Mouse (Mus musculus): ENCODE measurements around the gene A530016L24Rik.
A peak's percentile ranks its signal among the peaks of the same experiment; 100 is the strongest.

A530016L24Rik gene

DNA sequence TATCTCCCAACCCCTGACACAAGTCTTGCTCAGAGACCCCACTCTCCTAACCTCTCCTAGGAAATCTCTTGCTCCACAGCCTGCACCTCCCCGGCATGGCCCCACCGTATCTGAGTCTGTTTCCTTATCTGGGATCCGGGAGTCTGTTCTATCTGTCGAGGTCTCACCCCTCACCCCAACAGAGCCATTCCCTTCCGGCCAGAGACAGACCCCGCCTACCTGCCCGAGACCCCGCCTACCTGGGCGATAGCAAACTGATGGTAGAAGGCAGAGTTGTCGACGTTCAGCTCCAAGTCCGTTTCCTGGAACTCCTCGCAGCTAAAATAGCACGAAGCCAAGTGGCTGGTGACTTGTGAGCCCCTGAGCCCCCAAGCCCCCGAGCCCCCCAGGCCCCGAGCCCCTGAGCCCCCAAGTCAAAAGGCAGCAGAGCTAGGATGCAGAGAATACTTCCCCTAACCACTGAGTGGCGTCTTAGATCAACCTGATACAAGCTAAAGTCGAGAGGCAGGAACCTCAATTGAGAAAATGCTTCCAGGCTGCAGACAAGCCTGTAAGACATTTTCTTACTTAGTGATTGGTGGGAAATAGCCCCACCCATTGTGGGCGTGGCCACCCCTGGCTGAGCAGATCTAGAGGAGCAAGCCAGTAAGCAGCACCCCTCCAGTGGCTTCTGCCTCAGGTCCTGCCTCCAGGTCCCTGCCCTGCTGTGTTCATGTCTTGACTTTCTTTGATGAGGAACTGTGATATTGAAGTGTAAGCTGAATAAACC, 13.9 kb downstream of the A530016L24Rik start:
- DNase-seq (ENCODE audit: low spot score), result peak; percentile 61

DNA sequence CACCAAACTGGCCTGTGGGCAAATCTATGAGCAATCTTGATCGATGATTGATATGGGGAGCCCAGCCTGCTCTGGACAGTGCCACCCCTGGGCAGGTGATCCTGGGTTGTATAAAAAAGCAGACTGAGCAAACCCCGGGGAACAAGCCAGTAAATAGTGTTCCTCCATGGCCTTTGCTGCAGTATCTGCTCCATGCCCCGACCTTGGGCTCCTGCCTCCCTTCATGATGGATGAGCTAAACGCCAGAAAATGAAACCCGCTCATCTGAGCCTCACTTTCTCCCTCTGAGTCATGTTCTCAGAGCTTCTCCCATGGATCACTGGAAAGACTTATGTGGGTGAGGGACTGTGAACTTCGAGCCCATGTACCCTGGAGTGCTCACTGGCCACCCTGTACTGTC, 17.0 kb downstream of the A530016L24Rik start:
- DNase-seq (ENCODE audit: low spot score), result no peak

DNA sequence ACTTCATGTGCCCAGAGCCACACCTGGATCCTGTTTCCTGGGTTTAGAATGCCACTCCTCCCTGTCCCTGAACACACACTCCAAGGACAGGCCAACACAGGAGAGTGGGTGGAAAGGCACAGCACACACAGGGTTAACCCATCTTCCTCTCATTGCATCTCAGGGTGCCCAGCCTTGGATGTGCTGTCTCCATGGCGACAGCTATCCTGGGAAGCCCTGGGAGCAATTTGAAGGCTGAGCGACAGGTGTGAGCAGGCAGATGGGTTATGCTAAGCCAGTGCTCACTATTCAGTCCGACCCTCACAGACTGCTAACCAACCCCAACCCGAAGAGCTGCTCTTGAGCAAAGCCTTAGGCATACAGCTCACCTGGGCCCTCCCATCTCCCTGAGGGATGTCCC, 18.0 kb downstream of the A530016L24Rik start:
- DNase-seq (ENCODE audit: low spot score), result no peak

GRCm38 (mm10) chr12:112507984-112508383, 18.7 kb downstream of the A530016L24Rik start:
- no peak for DNase-seq (ENCODE audit: low spot score)

DNA sequence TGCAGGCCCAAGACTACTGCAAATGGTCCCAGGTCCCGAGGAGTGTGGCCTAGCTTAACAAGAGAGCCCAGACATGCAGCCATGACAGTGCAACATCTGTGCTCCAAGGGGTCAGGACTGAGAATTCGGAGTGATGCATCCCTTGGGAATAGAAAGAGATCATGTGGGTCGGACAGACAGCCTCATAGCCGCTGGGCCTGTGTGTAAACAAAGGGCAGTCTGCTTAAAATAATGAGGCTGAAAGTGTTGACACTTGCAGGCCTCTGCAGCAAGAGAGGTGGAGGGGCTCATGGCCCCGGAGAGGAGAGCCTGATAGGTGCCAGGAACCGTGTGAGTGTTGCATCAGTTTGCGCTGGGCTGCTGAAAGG, 21.1 kb downstream of the A530016L24Rik start:
- no peak for DNase-seq (ENCODE audit: low spot score)

GRCm38 (mm10) chr12:112510733-112511372, 21.6 kb downstream of the A530016L24Rik start:
- peak; percentile 51 for DNase-seq (ENCODE audit: low spot score)

- no peak for DNase-seq (ENCODE audit: low spot score)
Measured at GRCm38 (mm10) chr12:112514897-112515296, 25.6 kb downstream of the A530016L24Rik start.

DNA sequence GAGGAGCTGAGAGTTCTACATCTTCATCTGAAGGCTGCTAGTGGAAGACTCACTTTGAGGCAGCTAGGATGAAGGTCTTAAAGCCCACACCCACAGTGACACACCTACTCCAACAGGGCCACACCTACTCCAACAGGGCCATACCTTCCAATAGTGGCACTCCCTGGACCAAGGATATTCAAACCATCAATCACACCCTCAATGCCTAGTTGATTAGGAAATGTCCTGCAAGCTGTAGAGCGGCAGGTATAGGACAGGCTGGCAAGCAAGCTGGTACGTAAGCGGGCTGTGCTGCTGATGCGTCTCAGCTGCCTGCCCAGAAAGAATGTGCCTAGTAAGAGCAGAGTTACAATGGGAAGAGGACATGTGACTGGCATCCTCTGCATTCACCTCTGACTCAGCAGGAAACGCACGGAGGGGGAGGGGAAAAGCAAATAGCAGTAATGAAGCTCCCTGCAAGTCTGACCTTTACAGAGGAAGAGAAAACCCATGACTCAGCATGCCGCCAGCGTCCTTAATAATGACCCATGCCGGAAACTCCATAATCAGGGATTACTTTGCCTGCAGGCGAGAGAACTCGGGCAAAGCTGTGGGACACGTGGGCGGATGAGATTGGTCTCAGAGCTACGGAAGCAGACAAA, 27.6 kb downstream of the A530016L24Rik start, which contains the start of gene Tmem179:
Gene Tmem179, minus strand, starts transcription at position 51 of the 641 bp plus-strand sequence.
- DNase-seq (ENCODE audit: low spot score), result no peak

- DNase-seq (ENCODE audit: low spot score), result peak; percentile 35
Measured at GRCm38 (mm10) chr12:112518105-112518504, 28.9 kb downstream of the A530016L24Rik start.

GRCm38 (mm10) chr12:112533758-112534157, 44.5 kb downstream of the A530016L24Rik start:
- no peak for DNase-seq (ENCODE audit: low spot score)

DNA sequence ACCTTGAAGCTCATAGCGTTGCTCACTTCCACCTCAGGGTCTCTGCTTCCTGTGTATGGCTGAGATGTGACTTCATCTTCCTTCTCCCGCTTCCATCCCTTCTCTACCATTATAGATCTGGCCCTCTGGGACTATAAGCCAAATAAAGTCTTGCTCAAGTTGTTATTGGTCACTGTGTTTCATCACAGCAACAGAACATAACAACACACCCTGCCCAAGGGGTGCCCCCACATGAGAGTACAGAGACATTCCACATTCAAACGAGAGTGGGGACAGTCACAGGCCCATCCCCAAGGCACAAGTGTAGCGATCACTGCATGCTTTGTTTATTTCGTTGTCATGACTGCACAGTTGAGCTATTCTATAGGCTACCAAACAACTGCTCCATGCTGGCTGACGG, 48.0 kb downstream of the A530016L24Rik start:
- DNase-seq (ENCODE audit: low spot score), result no peak

GRCm38 (mm10) chr12:112538356-112538755, 49.1 kb downstream of the A530016L24Rik start:
- DNase-seq (ENCODE audit: low spot score), result no peak

DNA sequence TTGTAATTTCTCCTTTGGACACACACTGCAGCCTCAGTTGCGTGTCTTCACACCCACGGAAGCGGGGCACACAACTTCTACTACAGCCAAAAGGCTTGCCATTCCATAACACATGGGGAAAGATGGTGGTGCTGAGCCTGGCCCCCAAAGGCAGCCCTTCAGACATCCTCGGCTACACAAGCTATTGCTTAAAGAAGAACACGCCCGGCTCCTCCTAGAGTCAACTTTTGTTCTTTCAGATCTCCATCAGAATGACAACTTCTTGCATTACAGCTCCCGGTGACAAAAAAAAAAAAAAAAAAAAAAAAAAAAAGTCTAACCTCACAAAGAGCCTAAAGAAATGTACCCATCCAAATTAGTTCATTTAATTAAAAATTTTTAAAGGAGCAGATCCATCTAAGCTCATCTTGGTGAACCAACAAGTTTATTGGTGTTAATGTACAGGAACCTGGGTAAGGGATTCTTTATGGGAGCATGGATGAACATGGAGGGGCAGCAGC, 50.3 kb downstream of the A530016L24Rik start:
- no peak for DNase-seq (ENCODE audit: low spot score)

DNA sequence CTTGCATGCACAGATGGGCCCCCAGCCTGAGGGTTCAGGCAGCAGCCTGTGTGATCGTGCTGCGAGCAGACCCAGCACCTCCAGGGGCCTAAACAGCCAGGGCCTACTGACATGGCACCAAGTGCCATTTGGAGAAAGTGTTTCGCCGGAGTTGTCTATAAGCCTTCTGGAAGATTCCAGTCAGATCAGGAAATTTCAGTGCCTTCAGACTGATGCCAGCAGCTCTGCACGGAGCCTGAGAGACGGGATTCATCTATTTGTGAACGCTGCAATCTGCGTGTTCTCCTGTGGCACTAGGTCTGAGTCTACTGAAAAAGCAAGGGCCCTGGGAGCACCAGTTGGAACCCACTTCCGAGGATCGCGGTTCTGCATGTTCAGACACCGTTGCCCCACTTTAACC, 51.1 kb downstream of the A530016L24Rik start:
- DNase-seq (ENCODE audit: low spot score), result no peak

GRCm38 (mm10) chr12:112541483-112542091, 52.3 kb downstream of the A530016L24Rik start:
- no peak for DNase-seq (ENCODE audit: low spot score)

- no peak for DNase-seq (ENCODE audit: low spot score)
Measured at GRCm38 (mm10) chr12:112542257-112542919, 53.1 kb downstream of the A530016L24Rik start.

- peak; percentile 82 for DNase-seq (ENCODE audit: low spot score)
Measured at GRCm38 (mm10) chr12:112542920-112543300, 53.7 kb downstream of the A530016L24Rik start.

GRCm38 (mm10) chr12:112543941-112544340, 54.7 kb downstream of the A530016L24Rik start:
- DNase-seq (ENCODE audit: low spot score), result no peak

- no peak for DNase-seq (ENCODE audit: low spot score)
Measured at GRCm38 (mm10) chr12:112544946-112545701, 55.9 kb downstream of the A530016L24Rik start.

GRCm38 (mm10) chr12:112546110-112546509, 56.9 kb downstream of the A530016L24Rik start:
- no peak for DNase-seq (ENCODE audit: low spot score)

- no peak for DNase-seq (ENCODE audit: low spot score)
Measured at GRCm38 (mm10) chr12:112549287-112549686, 60.0 kb downstream of the A530016L24Rik start.
